Mouse (Mus musculus): Measurements from ENCODE around the gene Vps50. TPM values are rescaled to one million over a fixed set of nuclear protein-coding genes. Genes with fewer than 3 reads are reported as not detected.
A peak's percentile ranks its signal among the peaks of the same experiment; 100 is the strongest.
"Not testable (repeated sequence)": the region's sequence is repeated elsewhere in the genome, so short reads cannot be mapped to it uniquely, and the experiment has no call there.

Vps50 gene
- 10 to 100 TPM; 55.2 to 61.3 (median 58.6) TPM for total RNA-seq (2022)

DNA sequence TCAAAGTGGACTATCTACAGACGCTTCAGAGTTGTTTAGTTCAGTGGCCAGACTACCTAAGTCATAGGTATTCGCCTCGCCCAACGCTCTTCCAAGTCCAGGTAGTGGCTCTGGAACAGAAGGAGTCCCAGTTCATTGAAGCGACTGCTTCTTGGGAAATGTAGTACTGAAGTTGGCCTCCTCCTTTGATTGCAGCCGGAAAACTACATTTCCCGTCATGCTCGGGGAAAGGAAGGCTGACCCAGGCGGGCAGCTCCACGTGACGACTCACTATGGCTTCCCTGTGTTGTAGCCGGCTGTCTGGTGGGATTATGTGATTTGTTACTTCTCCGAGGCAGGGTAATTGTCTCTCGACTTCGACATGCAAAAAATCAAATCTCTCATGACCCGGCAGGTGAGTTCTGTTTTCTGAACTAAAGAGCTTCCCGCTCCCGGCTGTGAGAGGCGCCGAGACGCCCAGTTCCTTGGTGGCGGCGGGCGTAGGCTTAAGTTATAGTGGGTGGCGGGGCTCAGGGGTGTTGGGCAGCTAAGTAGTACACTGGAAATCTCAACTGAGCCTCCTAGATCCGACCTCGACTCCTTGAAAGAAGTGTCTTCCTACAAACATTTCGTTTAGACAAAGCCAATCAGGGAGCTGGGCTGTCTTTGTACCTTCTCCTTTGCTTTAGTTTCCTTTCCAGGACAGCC is at the start of gene Vps50, which contains the start of gene Hepacam2:
TSS of gene Vps50 (plus strand) at position 221 of the 687 bp plus-strand sequence.
TSS of gene Hepacam2 (minus strand) at position 137 of the 687 bp plus-strand sequence.
- peak; percentile 70 to 92 for DNase-seq (ENCODE audit: low spot score in 2 of 2)

GRCm38 (mm10) chr6:3454421-3454820 is 43.8 kb upstream of the Vps50 start:
- DNase-seq (ENCODE audit: low spot score in 2 of 2): no peak

DNA sequence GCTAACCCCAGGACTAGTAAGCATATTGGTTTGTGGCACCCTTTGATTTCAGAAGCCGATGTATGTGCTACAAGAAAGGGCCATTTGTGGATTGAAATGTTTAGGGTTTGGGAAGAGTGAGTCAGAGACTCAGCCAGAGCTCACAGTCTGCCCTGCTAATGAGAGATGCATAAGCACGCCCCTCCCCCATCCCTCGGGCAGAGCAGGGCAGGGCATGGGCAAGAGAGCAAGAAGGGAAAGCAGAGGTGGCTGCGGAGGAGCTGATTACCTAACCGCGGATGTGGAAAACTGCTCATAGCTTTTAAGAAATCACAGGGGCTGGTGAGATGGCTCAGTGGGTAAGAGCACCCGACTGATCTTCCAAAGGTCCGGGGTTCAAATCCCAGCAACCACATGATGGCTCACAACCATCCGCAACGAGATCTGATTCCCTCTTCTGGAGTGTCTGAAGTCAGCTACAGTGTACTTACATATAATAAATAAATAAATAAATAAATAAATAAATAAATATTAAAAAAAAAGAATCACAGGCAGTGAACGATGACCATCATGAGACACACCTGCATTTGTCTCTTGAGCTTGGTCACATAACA is 42.1 kb upstream of the Vps50 start:
- DNase-seq (ENCODE audit: low spot score in 2 of 2): no peak

- DNase-seq (ENCODE audit: low spot score in 2 of 2): no peak
Measured at GRCm38 (mm10) chr6:3463026-3463425, 35.2 kb upstream of the Vps50 start.

- DNase-seq (ENCODE audit: low spot score in 2 of 2): no peak
Measured at GRCm38 (mm10) chr6:3463594-3463993, 34.6 kb upstream of the Vps50 start.

DNA sequence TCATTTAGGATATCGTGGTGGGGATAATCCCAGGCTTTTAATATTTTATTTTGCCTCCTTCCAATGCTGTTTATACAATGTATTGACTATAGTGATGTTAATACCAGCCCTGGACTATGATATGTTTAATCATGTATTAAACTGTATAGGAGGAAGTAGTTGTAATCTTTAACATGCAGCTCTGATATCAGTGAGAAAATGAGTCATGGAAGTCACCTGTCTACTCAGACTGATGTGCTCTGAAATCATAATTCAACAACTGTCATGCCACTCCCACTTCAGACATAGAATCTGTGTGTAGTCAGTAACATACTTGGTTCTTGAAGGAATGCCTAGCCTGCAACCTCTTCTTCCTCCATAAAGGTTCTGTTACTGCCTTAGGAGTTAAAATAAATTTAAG is 29.6 kb upstream of the Vps50 start:
- no peak for DNase-seq (ENCODE audit: low spot score in 2 of 2)

DNA sequence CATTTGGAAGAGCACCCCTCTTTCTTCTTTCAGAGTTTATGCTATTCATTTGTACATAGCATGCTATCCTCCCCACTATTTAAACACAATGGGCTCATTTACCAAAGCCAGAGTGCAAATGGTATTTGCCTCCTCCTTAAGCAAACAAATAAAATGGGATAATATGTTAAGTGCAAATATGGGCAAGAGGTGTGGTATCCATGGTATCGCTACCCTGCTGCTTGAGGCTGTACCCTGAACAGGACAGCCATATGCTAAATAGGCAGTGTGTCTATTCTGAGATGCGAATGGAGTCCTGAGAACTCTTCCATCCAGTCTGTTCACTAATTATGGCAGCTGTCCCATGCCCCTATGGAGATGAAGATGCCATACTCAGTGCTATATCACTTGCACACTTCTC is 27.5 kb upstream of the Vps50 start:
- no peak for DNase-seq (ENCODE audit: low spot score in 2 of 2)

GRCm38 (mm10) chr6:3476299-3476698 is 21.9 kb upstream of the Vps50 start:
- DNase-seq (ENCODE audit: low spot score in 2 of 2): no peak

GRCm38 (mm10) chr6:3479853-3480252 is 18.3 kb upstream of the Vps50 start:
- DNase-seq (ENCODE audit: low spot score in 2 of 2): no peak

GRCm38 (mm10) chr6:3481705-3482104 is 16.5 kb upstream of the Vps50 start:
- no peak for DNase-seq (ENCODE audit: low spot score in 2 of 2)

- DNase-seq (ENCODE audit: low spot score in 2 of 2): no peak
Measured at GRCm38 (mm10) chr6:3485133-3485532, 13.0 kb upstream of the Vps50 start.

DNA sequence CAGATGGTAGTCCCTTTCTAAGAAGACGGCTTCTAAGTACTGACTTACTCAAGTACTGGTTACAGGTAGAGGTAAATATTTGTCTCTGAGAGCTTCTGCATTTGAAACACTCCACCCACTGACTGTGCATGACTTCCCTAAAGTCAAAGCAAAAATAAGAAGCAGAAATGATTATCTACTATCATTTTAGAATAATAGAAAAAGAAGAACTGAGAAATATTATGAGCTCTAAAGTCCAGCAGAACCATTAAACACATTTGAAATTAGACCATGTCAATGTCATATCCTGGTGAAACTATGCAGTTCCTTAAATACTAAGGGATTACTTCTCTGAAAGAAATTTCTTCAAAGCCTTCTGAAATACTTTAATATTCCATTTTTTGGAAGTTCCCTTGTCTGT is 10.8 kb upstream of the Vps50 start:
- DNase-seq (ENCODE audit: low spot score in 2 of 2): no peak

GRCm38 (mm10) chr6:3494285-3494684 is 3.9 kb upstream of the Vps50 start:
- no peak for DNase-seq (ENCODE audit: low spot score in 2 of 2)

- DNase-seq (ENCODE audit: low spot score in 2 of 2): no peak
Measured at GRCm38 (mm10) chr6:3496210-3496609, 2.0 kb upstream of the Vps50 start.

DNA sequence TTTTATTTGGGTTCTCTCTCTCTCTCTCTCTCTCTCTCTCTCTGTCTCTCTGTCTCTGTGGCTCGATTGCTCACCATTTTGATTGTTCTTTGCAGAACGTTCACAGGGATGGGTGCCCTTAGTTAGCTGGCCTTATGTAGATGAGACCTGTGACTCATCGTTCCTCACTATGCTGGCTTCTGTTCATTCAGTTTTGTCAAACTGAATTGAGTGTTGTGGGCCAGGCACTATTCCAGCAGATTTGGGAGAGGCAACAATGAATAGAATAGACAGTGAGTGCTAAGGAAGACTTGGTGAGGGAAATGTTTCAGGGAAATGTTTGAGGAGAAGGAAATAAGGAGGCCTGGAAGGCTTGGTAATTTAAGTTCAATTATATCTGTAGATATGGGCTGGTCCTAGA is 2.1 kb downstream of the Vps50 start:
- DNase-seq (ENCODE audit: low spot score in 2 of 2): no peak

DNA sequence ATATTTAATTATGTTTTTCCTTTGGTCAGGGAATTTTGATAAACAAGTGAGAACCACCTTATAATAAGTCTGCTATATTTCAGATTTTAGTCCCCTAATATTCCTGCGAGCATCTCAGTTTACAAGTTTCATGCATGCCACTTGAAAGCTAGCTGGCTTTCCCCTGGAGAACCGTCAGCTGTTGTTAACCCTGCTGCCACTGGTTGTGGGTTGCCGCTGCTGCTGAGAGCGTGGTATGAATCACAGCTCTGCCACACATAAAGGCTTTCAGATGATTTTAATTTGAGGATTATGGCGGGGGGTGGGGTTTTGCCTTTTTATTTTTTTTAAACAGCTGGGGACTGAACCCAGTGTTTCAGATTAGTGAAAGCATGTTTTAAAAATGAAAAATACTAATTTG is 7.1 kb downstream of the Vps50 start:
- no peak for DNase-seq (ENCODE audit: low spot score in 2 of 2)

GRCm38 (mm10) chr6:3507078-3507477 is 8.9 kb downstream of the Vps50 start:
- DNase-seq (ENCODE audit: low spot score in 2 of 2): no peak

GRCm38 (mm10) chr6:3508151-3508550 is 10.0 kb downstream of the Vps50 start:
- DNase-seq (ENCODE audit: low spot score in 2 of 2): not testable (repeated sequence)

DNA sequence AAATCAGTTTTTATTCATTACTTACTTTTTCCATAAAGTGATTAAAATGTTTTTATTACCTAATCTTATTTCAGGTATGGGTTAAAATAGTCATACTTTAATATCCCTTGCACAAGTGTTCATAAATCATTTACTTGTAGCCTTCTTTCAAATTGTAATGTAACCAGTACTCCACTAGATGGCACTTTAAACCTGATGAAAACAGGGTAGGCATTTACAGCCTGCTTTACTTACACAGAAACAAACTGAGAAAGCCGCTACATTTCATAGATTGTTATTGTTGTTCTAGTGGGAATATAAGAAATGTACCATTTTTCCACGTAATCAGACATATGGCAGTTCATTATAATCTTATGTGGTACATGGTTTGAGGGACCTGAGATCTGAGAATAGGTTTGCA is 11.6 kb downstream of the Vps50 start:
- DNase-seq (ENCODE audit: low spot score in 2 of 2): no peak

- no peak for DNase-seq (ENCODE audit: low spot score in 2 of 2)
Measured at GRCm38 (mm10) chr6:3511116-3511515, 12.9 kb downstream of the Vps50 start.

DNA sequence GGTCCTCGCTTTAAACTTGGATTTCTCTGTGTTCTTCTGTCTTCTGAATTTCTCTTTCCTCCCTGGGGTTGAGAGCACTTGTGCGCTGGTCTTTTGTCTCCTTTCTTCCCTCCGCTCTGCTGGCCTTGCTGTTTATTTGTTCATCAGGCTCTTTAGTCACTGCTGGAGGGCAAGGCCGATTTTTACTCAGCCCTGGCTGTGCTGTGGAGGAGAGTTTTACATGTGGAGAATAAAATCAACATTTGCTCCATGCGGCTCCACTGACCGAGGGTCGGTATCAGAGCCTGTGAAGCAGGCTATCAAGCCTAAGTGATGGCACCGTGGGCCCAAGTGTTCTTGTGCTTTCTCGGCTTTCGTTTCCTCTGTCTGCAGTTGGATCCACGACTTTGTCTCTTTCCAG is 13.4 kb downstream of the Vps50 start:
- DNase-seq (ENCODE audit: low spot score in 2 of 2): no peak

- peak in 1 of 2 experiments; percentile 27 for DNase-seq (ENCODE audit: low spot score in 2 of 2)
Measured at GRCm38 (mm10) chr6:3512611-3513010, 14.4 kb downstream of the Vps50 start.

- DNase-seq (ENCODE audit: low spot score in 2 of 2): no peak
Measured at GRCm38 (mm10) chr6:3528198-3528597, 30.0 kb downstream of the Vps50 start.
